Mouse (Mus musculus): Measurements from ENCODE around the gene Rbfox3.

Gene Rbfox3

GRCm38 (mm10) chr11:118583573-118583972 is 327.8 kb downstream of the Rbfox3 start:
- Histone ChIP-seq H3K4me1 (replicated peaks; ENCODE audit: low read depth, low read length) (no peaks in the 10 kb centered on the region), H3K4me3 (replicated peaks; ENCODE audit: low read length) (no peak overlapping the region), H3K27me3 (ENCODE audit: insufficient read depth, low read length) (peaks cover 77% of the 10 kb centered on the region), H3K36me3 (ENCODE audit: insufficient read depth, low read length) (no peaks in the 10 kb centered on the region), H3K9me3 (ENCODE audit: low read length) (no peaks in the 10 kb centered on the region)
- TF ChIP-seq CTCF (conservative IDR thresholded peaks at IDR 0.05; ENCODE audit: low read length) (no peak), NANOG (IDR thresholded peaks at IDR 0.05; ENCODE audit: borderline replicate concordance, low read length) (no peak), POU5F1 (IDR thresholded peaks at IDR 0.05; ENCODE audit: borderline replicate concordance, low read length) (no peak)

- Histone ChIP-seq H3K4me1 (replicated peaks; ENCODE audit: low read depth, low read length) (no peaks in the 10 kb centered on the region), H3K4me3 (replicated peaks; ENCODE audit: low read length) (no peak overlapping the region), H3K27me3 (ENCODE audit: insufficient read depth, low read length) (peaks cover 76% of the 10 kb centered on the region), H3K36me3 (ENCODE audit: insufficient read depth, low read length) (no peaks in the 10 kb centered on the region), H3K9me3 (ENCODE audit: low read length) (no peaks in the 10 kb centered on the region)
- no peak for TF ChIP-seq NANOG (IDR thresholded peaks at IDR 0.05; ENCODE audit: borderline replicate concordance, low read length)
- no peak for TF ChIP-seq CTCF (conservative IDR thresholded peaks at IDR 0.05; ENCODE audit: low read length)
- TF ChIP-seq POU5F1 (IDR thresholded peaks at IDR 0.05; ENCODE audit: borderline replicate concordance, low read length) = no peak
Observed at GRCm38 (mm10) chr11:118581019-118581418, 330.4 kb downstream of the Rbfox3 start.

GRCm38 (mm10) chr11:118579622-118580021 is 331.8 kb downstream of the Rbfox3 start:
- no peak for TF ChIP-seq CTCF (conservative IDR thresholded peaks at IDR 0.05; ENCODE audit: low read length)
- Histone ChIP-seq H3K36me3 (ENCODE audit: insufficient read depth, low read length) (no peaks in the 10 kb centered on the region), H3K27me3 (ENCODE audit: insufficient read depth, low read length) (peaks cover 79% of the 10 kb centered on the region), H3K4me1 (replicated peaks; ENCODE audit: low read depth, low read length) (no peaks in the 10 kb centered on the region), H3K4me3 (replicated peaks; ENCODE audit: low read length) (no peak overlapping the region), H3K9me3 (ENCODE audit: low read length) (no peaks in the 10 kb centered on the region)

- no peaks in the 10 kb centered on the region for H3K36me3 ChIP-seq (ENCODE audit: insufficient read depth, low read length)
- no peak for TF ChIP-seq POU5F1 (IDR thresholded peaks at IDR 0.05; ENCODE audit: borderline replicate concordance, low read length)
- no peak for TF ChIP-seq NANOG (IDR thresholded peaks at IDR 0.05; ENCODE audit: borderline replicate concordance, low read length)
- TF ChIP-seq CTCF (conservative IDR thresholded peaks at IDR 0.05; ENCODE audit: low read length) = no peak
- H3K9me3 ChIP-seq (ENCODE audit: low read length) = peaks cover 13% of the 10 kb centered on the region
- no peaks in the 10 kb centered on the region for H3K4me1 ChIP-seq (replicated peaks; ENCODE audit: low read depth, low read length)
- H3K4me3 ChIP-seq (replicated peaks; ENCODE audit: low read length) = no peak overlapping the region
- H3K27me3 ChIP-seq (ENCODE audit: insufficient read depth, low read length) = peaks cover 76% of the 10 kb centered on the region
Observed at GRCm38 (mm10) chr11:118577271-118577670, 334.1 kb downstream of the Rbfox3 start.

- peaks cover 13% of the 10 kb centered on the region for H3K9me3 ChIP-seq (ENCODE audit: low read length)
Observed at GRCm38 (mm10) chr11:118576611-118577010, 334.8 kb downstream of the Rbfox3 start.

DNA sequence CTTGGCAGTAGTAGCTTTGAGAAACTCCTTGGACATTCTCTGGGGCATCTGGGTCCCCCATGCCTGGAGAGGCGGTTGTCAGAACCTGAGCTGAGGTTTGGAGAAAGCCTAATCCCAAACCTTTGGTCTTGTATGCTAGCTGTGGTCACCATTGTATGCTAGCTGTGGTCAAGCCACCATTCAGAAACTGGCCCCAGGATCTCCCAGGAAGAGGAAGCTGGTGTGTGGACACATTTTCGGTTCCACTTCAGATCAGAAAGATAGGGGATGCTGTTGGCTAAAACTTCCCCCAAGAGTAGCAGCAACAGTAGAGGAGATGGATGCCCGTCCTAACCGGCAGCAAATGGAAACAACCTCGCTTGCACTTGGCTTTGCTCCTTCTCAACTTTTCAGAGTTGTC is 337.0 kb downstream of the Rbfox3 start:
- Histone ChIP-seq H3K9me3 (ENCODE audit: low read length) (peaks cover 13% of the 10 kb centered on the region), H3K4me3 (replicated peaks; ENCODE audit: low read length) (no peak overlapping the region), H3K36me3 (ENCODE audit: insufficient read depth, low read length) (no peaks in the 10 kb centered on the region), H3K4me1 (replicated peaks; ENCODE audit: low read depth, low read length) (peaks cover 14% of the 10 kb centered on the region), H3K27me3 (ENCODE audit: insufficient read depth, low read length) (peaks cover 87% of the 10 kb centered on the region)
- TF ChIP-seq CTCF (conservative IDR thresholded peaks at IDR 0.05; ENCODE audit: low read length) (no peak), POU5F1 (IDR thresholded peaks at IDR 0.05; ENCODE audit: borderline replicate concordance, low read length) (no peak), NANOG (IDR thresholded peaks at IDR 0.05; ENCODE audit: borderline replicate concordance, low read length) (no peak)

More at GRCm38 (mm10) chr11:118576611-118577010, 334.8 kb downstream of the Rbfox3 start:
- Histone ChIP-seq H3K36me3 (ENCODE audit: insufficient read depth, low read length) (no peaks in the 10 kb centered on the region), H3K4me1 (replicated peaks; ENCODE audit: low read depth, low read length) (no peaks in the 10 kb centered on the region), H3K27me3 (ENCODE audit: insufficient read depth, low read length) (peaks cover 76% of the 10 kb centered on the region), H3K4me3 (replicated peaks; ENCODE audit: low read length) (no peak overlapping the region)
- no peak for TF ChIP-seq CTCF (conservative IDR thresholded peaks at IDR 0.05; ENCODE audit: low read length)
- TF ChIP-seq POU5F1 (IDR thresholded peaks at IDR 0.05; ENCODE audit: borderline replicate concordance, low read length) = no peak
- no peak for TF ChIP-seq NANOG (IDR thresholded peaks at IDR 0.05; ENCODE audit: borderline replicate concordance, low read length)

DNA sequence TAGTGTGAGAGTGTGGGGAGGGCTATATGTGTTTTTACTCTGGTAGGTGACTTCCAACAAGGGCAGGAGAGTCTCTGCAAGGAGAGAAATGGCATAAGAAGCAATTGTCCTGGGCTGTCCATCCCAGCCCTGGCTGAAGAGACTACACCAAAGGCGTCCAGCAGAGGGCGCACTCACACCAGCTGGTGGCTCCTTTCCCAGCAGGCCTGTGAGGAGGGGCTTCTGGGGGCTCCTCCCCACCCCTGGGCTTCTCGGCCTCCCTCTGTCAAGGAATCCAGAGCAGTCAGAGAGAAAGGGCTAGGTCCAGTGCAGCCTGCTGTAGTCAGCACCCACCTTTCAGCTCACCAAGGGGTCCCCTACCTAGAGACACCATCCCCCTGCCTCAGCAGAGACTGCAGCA is 337.8 kb downstream of the Rbfox3 start:
- Histone ChIP-seq H3K27me3 (ENCODE audit: insufficient read depth, low read length) (peaks cover 88% of the 10 kb centered on the region), H3K4me3 (replicated peaks; ENCODE audit: low read length) (no peak overlapping the region), H3K4me1 (replicated peaks; ENCODE audit: low read depth, low read length) (peaks cover 17% of the 10 kb centered on the region), H3K9me3 (ENCODE audit: low read length) (peaks cover 13% of the 10 kb centered on the region), H3K36me3 (ENCODE audit: insufficient read depth, low read length) (no peaks in the 10 kb centered on the region)
- TF ChIP-seq CTCF (conservative IDR thresholded peaks at IDR 0.05; ENCODE audit: low read length) (peak; percentile 60), NANOG (IDR thresholded peaks at IDR 0.05; ENCODE audit: borderline replicate concordance, low read length) (no peak), POU5F1 (IDR thresholded peaks at IDR 0.05; ENCODE audit: borderline replicate concordance, low read length) (no peak)

DNA sequence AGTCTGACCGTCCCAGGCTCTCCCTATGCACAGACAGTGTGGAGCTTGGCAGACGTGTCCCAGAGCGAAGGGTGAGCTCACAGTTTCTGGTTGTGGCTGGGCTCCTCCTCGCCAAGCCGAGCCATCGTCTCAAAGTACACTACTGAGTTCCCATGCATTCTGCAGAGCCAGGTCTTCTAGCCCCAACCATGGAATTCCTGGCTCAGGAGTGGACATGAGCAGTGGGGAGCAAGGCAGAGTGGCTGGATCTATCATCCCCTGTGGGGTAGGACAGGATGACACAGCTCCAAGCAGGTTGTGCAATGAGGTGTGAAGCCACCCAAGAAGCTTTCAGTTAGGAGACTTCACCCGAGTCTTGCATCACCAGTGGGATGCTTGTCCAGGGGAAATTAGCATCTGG is 338.4 kb downstream of the Rbfox3 start:
- peaks cover 91% of the 10 kb centered on the region for H3K27me3 ChIP-seq (ENCODE audit: insufficient read depth, low read length)
- H3K36me3 ChIP-seq (ENCODE audit: insufficient read depth, low read length) = no peaks in the 10 kb centered on the region
- no peak overlapping the region for H3K4me3 ChIP-seq (replicated peaks; ENCODE audit: low read length)
- TF ChIP-seq CTCF (conservative IDR thresholded peaks at IDR 0.05; ENCODE audit: low read length) (no peak), POU5F1 (IDR thresholded peaks at IDR 0.05; ENCODE audit: borderline replicate concordance, low read length) (no peak), NANOG (IDR thresholded peaks at IDR 0.05; ENCODE audit: borderline replicate concordance, low read length) (no peak)
- peaks cover 20% of the 10 kb centered on the region for H3K4me1 ChIP-seq (replicated peaks; ENCODE audit: low read depth, low read length)
- H3K9me3 ChIP-seq (ENCODE audit: low read length) = peaks cover 13% of the 10 kb centered on the region

- Histone ChIP-seq H3K27me3 (ENCODE audit: insufficient read depth, low read length) (peaks cover 86% of the 10 kb centered on the region), H3K36me3 (ENCODE audit: insufficient read depth, low read length) (no peaks in the 10 kb centered on the region), H3K9me3 (ENCODE audit: low read length) (peaks cover 13% of the 10 kb centered on the region), H3K4me3 (replicated peaks; ENCODE audit: low read length) (peak overlapping the region; percentile 84), H3K4me1 (replicated peaks; ENCODE audit: low read depth, low read length) (peaks cover 20% of the 10 kb centered on the region)
- no peak for TF ChIP-seq CTCF (conservative IDR thresholded peaks at IDR 0.05; ENCODE audit: low read length)
- TF ChIP-seq POU5F1 (IDR thresholded peaks at IDR 0.05; ENCODE audit: borderline replicate concordance, low read length) = no peak
- TF ChIP-seq NANOG (IDR thresholded peaks at IDR 0.05; ENCODE audit: borderline replicate concordance, low read length) = no peak
Observed at GRCm38 (mm10) chr11:118570164-118570563, 341.2 kb downstream of the Rbfox3 start.
